Mouse (Mus musculus) liver, embryonic 13.5 days (tissue): ENCODE results near the gene Nsmce1. TPM values are rescaled to one million over a fixed set of nuclear protein-coding genes. Genes with fewer than 3 reads are reported as not detected.

Experiments
- ATAC-seq: fragments of 200-750 bp; cut with Nextera tagmentation; 2 replicates; pipeline ENCODE4 v1.8.0; 2017; ENCODE audit warnings: low read depth, mild to moderate bottlenecking, moderate number of reproducible peaks, moderate library complexity
- DNase-seq: peaks from one replicate; pipeline ENCODE4 v3.0.0; 2022
- H3K27ac ChIP-seq: fragments of 300-500 bp; sonication (generic); 2 replicates; pipeline ENCODE4 v1.5.1; 2015; ENCODE audit warnings: moderate library complexity, mild to moderate bottlenecking, inconsistent platforms
- H3K27me3 ChIP-seq: fragments of 300-500 bp; sonication (generic); 2 replicates; pipeline ENCODE4 v1.6.1; 2015; ENCODE audit warnings: mild to moderate bottlenecking, inconsistent platforms
- H3K36me3 ChIP-seq: fragments of 300-500 bp; sonication (generic); 2 replicates; pipeline ENCODE4 v1.6.1; 2015; ENCODE audit warnings: mild to moderate bottlenecking, inconsistent platforms
- H3K4me1 ChIP-seq: fragments of 300-500 bp; sonication (generic); replicated peaks from 2 replicates; pipeline ENCODE4 v1.6.1; 2015; ENCODE audit warnings: inconsistent platforms
- H3K4me2 ChIP-seq: fragments of 300-500 bp; sonication (generic); 2 replicates; pipeline ENCODE4 v1.6.1; 2015; ENCODE audit warnings: inconsistent platforms, mild to moderate bottlenecking, moderate library complexity
- H3K4me3 ChIP-seq: fragments of 300-500 bp; sonication (generic); replicated peaks from 2 replicates; pipeline ENCODE4 v1.5.1; 2015; ENCODE audit warnings: mild to moderate bottlenecking, inconsistent platforms
- H3K9ac ChIP-seq: fragments of 300-500 bp; sonication (generic); 2 replicates; pipeline ENCODE4 v1.6.1; 2015; ENCODE audit warnings: mild to moderate bottlenecking, inconsistent platforms
- H3K9me3 ChIP-seq: fragments of 300-500 bp; sonication (generic); replicated peaks from 2 replicates; pipeline ENCODE4 v1.6.1; 2016; ENCODE audit warnings: inconsistent platforms
- WGBS: fragments of 180-500 bp; shearing (Covaris S2); methylation state at CpG from one replicate; pipeline ENCODE4 v1.1.7; 2015; ENCODE audit not compliant: insufficient replicate concordance; 5-methylcytosine and 5-hydroxymethylcytosine counted together
- polyA plus RNA-seq: library from polyadenylated mRNA; unstranded; fragments of >200 nt; fragmentation: Nextera tagmentation; extraction: Ambion mirVana; gene quantifications from 2 replicates; pipeline ENCODE4 v1.2.1, GENCODE M21; 2015

Nsmce1 gene
- polyA plus RNA-seq, 1 experiment from 2014 or later: 97.4 TPM

GRCm38 (mm10) chr7:125511432-125511831, 20.0 kb upstream of the Nsmce1 start:
- WGBS: 71% methylated on average over 5 of the region's 5 CpGs
- H3K9me3 ChIP-seq: 0 out of 2 replicates have a peak, but pooled peaks cover 5% of the 10 kb centered on the region
- no peak overlapping the region for H3K27ac ChIP-seq
- H3K4me3 ChIP-seq: no peak overlapping the region
- ATAC-seq (no peak), DNase-seq (no peak)
- no peaks in the 10 kb centered on the region for H3K27me3 ChIP-seq
- H3K36me3 ChIP-seq: no peaks in the 10 kb centered on the region
- H3K9ac ChIP-seq: no peak overlapping the region
- H3K4me1 ChIP-seq: peaks cover 36% of the 10 kb centered on the region
- no peak overlapping the region for H3K4me2 ChIP-seq

GRCm38 (mm10) chr7:125507279-125507678, 15.9 kb upstream of the Nsmce1 start:
- H3K4me2 ChIP-seq: no peak overlapping the region
- no peak overlapping the region for H3K4me3 ChIP-seq
- no peak overlapping the region for H3K9ac ChIP-seq
- peaks cover 18% of the 10 kb centered on the region for H3K4me1 ChIP-seq
- H3K27me3 ChIP-seq: no peaks in the 10 kb centered on the region
- H3K36me3 ChIP-seq: no peaks in the 10 kb centered on the region
- no peak for DNase-seq
- H3K27ac ChIP-seq: no peak overlapping the region
- no peaks in the 10 kb centered on the region for H3K9me3 ChIP-seq
- WGBS: 73% methylated on average over 2 of the region's 2 CpGs
- no peak for ATAC-seq

GRCm38 (mm10) chr7:125505568-125505967, 14.2 kb upstream of the Nsmce1 start:
- Histone ChIP-seq H3K4me2 (no peak overlapping the region), H3K27me3 (no peaks in the 10 kb centered on the region), H3K27ac (no peak overlapping the region), H3K36me3 (no peaks in the 10 kb centered on the region), H3K4me1 (peaks cover 12% of the 10 kb centered on the region), H3K9me3 (no peaks in the 10 kb centered on the region), H3K4me3 (no peak overlapping the region), H3K9ac (no peak overlapping the region)
- WGBS: 80% methylated on average over 10 of the region's 10 CpGs
- no peak for ATAC-seq
- DNase-seq: no peak

DNA sequence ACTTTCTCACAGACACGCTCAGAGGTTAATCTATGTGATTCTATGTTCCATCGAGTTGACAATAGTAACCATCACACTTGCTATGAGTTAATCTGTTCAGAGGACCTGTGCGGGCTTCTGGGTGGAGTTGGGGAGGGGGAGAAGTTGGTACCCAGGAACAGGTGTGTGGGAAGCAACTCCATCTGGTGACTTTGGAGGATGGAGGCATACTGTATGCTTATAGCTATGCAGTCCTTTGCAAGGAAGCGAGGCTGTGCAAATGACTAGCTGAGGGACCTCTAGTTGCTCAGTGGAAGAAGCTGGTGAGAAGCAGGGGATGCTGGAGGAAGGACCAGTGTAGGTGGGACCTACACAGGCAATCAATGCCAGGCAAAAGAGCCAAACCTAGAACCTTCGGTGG, 13.2 kb upstream of the Nsmce1 start:
- H3K4me1 ChIP-seq: peaks cover 21% of the 10 kb centered on the region
- no peak overlapping the region for H3K27ac ChIP-seq
- H3K4me3 ChIP-seq: no peak overlapping the region
- H3K9ac ChIP-seq: no peak overlapping the region
- no peaks in the 10 kb centered on the region for H3K27me3 ChIP-seq
- H3K36me3 ChIP-seq: no peaks in the 10 kb centered on the region
- WGBS: 78% methylated on average over 5 of the region's 5 CpGs
- DNase-seq: no peak
- no peak overlapping the region for H3K4me2 ChIP-seq
- ATAC-seq: no peak
- no peaks in the 10 kb centered on the region for H3K9me3 ChIP-seq

DNA sequence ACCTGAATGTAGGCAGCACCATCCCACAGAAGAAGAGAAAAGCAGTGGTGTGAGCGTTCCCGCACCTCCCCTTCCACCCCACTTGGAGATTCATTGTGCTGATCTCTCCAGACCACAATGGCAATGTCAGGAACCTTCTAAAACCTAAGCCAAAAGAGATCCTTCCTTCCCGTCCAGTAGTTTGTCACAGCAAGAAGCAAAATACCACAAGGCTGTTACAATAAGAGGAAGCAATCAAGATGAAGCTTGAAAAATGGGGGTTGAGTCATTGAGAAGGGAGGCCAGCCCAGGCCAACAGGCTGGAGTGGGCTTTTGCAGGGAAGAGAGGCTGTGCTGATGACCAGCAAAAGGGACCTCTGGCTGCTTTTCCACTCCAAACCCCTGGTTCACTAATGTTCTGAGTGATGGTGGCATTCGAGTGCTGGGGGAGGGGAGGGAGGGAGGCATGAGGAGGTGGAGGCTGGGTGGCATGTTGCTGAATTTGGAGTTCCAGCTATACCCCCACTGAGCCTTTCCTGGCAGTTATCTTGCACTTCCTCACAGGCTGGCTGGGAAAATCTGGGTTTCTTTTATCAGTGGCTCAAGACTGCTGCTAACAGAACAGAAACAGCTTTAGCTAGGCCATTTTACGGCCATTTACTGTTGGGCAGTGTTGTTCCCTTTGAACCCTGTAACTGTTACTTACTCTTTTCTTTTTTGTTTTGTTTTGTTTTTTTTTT, 12.1 kb upstream of the Nsmce1 start:
- peak overlapping the region; percentile 50; the same call in 1 of the 2 replicates for H3K27ac ChIP-seq
- no peak overlapping the region for H3K4me3 ChIP-seq
- H3K9ac ChIP-seq: no peak overlapping the region
- ATAC-seq: no peak
- H3K36me3 ChIP-seq: no peaks in the 10 kb centered on the region
- DNase-seq: no peak
- H3K27me3 ChIP-seq: no peaks in the 10 kb centered on the region
- peaks cover 32% of the 10 kb centered on the region for H3K4me1 ChIP-seq
- H3K9me3 ChIP-seq: no peaks in the 10 kb centered on the region
- H3K4me2 ChIP-seq: no peak overlapping the region
- 20% methylated on average over 5 of the region's 5 CpGs for WGBS

DNA sequence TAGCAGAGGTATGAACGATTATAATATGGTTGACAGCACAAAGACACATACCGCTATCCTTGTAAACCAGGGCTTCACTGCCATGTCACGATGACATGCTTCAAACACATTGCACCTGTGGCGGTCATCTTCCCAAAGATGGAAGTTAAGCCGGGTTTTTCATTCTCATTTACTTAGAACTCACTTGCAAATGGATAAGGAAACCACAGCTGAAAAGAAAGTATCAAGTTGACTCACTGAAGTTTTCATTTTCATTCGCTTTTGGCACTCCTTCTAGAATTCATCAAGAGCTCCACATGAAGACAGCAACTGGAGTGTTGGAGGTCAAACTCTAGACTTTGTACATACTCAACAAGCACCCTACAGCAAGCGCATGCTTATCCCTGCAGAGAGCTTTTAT, 9.5 kb upstream of the Nsmce1 start:
- Histone ChIP-seq H3K9ac (no peak overlapping the region), H3K4me2 (no peak overlapping the region), H3K9me3 (no peaks in the 10 kb centered on the region), H3K4me3 (no peak overlapping the region), H3K27me3 (no peaks in the 10 kb centered on the region), H3K4me1 (peaks cover 35% of the 10 kb centered on the region), H3K36me3 (no peaks in the 10 kb centered on the region), H3K27ac (no peak overlapping the region)
- WGBS: 84% methylated on average over 7 of the region's 7 CpGs
- ATAC-seq (no peak), DNase-seq (no peak)

GRCm38 (mm10) chr7:125499927-125500868, 8.8 kb upstream of the Nsmce1 start:
- Histone ChIP-seq H3K4me3 (no peak overlapping the region), H3K36me3 (no peaks in the 10 kb centered on the region), H3K27me3 (no peaks in the 10 kb centered on the region), H3K4me2 (no peak overlapping the region), H3K9me3 (no peaks in the 10 kb centered on the region), H3K9ac (0 out of 2 replicates have a peak overlapping the region, but pooled peaks have one; percentile 33), H3K27ac (no peak overlapping the region), H3K4me1 (peaks cover 35% of the 10 kb centered on the region)
- peak; percentile 85 for ATAC-seq
- DNase-seq: no peak
- WGBS: 48% methylated on average over 13 of the region's 13 CpGs

GRCm38 (mm10) chr7:125495864-125496440, 4.6 kb upstream of the Nsmce1 start:
- Histone ChIP-seq H3K27ac (no peak overlapping the region; the same call in 1 of the 2 replicates), H3K9ac (no peak overlapping the region), H3K4me2 (no peak overlapping the region), H3K27me3 (no peaks in the 10 kb centered on the region), H3K9me3 (no peaks in the 10 kb centered on the region), H3K4me3 (no peak overlapping the region), H3K36me3 (no peaks in the 10 kb centered on the region), H3K4me1 (peaks cover 38% of the 10 kb centered on the region)
- ATAC-seq: no peak
- WGBS: 36% methylated on average over 6 of the region's 6 CpGs
- no peak for DNase-seq

GRCm38 (mm10) chr7:125492551-125492950, 1.2 kb upstream of the Nsmce1 start:
- H3K27ac ChIP-seq: peak overlapping the region; percentile 3; the same call in 1 of the 2 replicates
- ATAC-seq: no peak
- H3K4me1 ChIP-seq: peaks cover 45% of the 10 kb centered on the region
- WGBS: 56% methylated on average over 6 of the region's 6 CpGs
- no peaks in the 10 kb centered on the region for H3K9me3 ChIP-seq
- H3K36me3 ChIP-seq: no peaks in the 10 kb centered on the region
- H3K4me2 ChIP-seq: peak overlapping the region; percentile 74; the same call in 1 of the 2 replicates
- no peak overlapping the region; the same call in 1 of the 2 replicates for H3K9ac ChIP-seq
- DNase-seq: no peak
- H3K27me3 ChIP-seq: no peaks in the 10 kb centered on the region
- no peak overlapping the region for H3K4me3 ChIP-seq

DNA sequence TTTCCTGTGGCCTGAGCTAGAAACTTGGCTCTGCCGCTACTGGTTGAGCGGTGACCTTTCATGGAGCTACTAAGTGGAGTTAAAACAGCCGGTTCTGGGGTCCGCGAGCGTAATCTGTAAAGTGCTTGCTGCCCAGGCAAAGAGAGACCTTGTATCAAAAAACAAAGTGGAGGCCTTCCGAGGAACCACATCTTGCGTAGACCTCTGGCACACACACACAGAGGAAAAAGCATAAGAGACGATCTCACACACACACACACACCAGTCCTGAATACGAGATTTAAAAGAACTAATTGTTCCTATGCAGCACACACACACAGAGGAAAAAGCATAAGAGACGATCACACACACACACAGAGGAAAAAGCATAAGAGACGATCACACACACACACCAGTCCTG, 364 bp upstream of the Nsmce1 start:
- Histone ChIP-seq H3K27me3 (no peaks in the 10 kb centered on the region), H3K4me3 (peak overlapping the region; percentile 67), H3K9ac (peak overlapping the region; percentile 83), H3K4me2 (peak overlapping the region; percentile 74), H3K27ac (peak overlapping the region; percentile 87), H3K9me3 (no peaks in the 10 kb centered on the region), H3K4me1 (peaks cover 53% of the 10 kb centered on the region), H3K36me3 (no peaks in the 10 kb centered on the region)
- no peak; the same call in 1 of the 2 replicates for ATAC-seq
- 25% methylated on average over 12 of the region's 12 CpGs for WGBS
- DNase-seq: no peak

DNA sequence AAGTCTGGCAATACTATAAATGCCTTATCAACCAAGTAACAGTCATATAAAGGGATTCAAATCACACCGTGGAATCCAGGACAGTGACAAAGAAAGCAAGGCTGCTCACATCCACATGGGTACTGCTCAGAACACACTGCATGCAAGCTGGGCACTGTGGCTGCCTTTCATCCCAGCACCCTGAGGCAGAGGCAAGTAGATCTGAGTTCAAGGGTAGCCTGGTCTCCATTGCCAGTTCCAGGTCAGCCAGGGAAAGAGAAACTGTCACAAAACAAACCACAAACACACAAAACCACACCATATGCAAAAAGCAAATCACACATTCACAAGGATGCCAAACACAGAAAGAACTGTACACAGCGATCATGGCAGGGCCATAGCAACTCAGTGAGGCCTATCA, 1.8 kb downstream of the Nsmce1 start:
- ATAC-seq: no peak
- H3K9me3 ChIP-seq: no peaks in the 10 kb centered on the region
- H3K27me3 ChIP-seq: no peaks in the 10 kb centered on the region
- H3K4me3 ChIP-seq: no peak overlapping the region; the same call in 1 of the 2 replicates
- H3K9ac ChIP-seq: no peak overlapping the region
- H3K36me3 ChIP-seq: peaks cover 18% of the 10 kb centered on the region
- H3K4me2 ChIP-seq: peak overlapping the region; percentile 74
- peak overlapping the region; percentile 87 for H3K27ac ChIP-seq
- no peak for DNase-seq
- peaks cover 74% of the 10 kb centered on the region for H3K4me1 ChIP-seq
- WGBS: 80% methylated on average over 2 of the region's 2 CpGs
